10 mouse cellular contexts compared by ENCODE assay signal in the genomic region with DNA sequence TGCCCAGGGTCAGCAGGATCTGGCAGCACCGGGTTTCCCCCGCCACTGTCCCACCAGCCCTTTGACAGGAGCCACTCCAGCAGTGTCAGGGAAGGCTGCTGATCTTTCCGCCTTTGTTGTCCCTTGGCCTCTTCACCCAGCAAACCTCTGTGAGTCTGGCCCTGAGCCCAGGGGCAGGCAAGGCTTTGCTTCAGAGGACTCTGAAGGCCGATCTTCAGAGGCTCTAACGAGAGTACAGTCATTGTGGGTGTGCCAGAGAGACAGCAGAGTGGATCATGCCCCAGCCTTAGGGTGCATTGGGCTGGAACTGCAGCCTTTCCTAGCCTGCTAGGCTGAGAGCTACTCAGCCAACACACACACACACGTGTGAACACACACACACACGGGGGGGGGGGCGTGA.
A peak's percentile ranks its signal among the peaks of the same experiment; 100 is the strongest.
DNase-seq lines count a peak whose midpoint lies in the region; ATAC-seq lines count a peak whose summit lies in the region.
"Had no signal": no experiment of that assay in that cellular context is flagged by ENCODE, and none has a peak within 500 bp of the region (broad histone marks: within the 10 kb centered on the region; RNA-seq: fewer than 3 reads in every experiment).

No protein-coding gene starts in this region.

- no peaks in the 10 kb centered on the region for H3K9me3 ChIP-seq in kidney, embryonic 16.5 days (ENCODE audit: low read length)
- no peaks in the 10 kb centered on the region for H3K9me3 ChIP-seq in heart, embryonic 14.5 days (ENCODE audit: control insufficient read depth, low read length)

- H3K4me3 ChIP-seq in kidney, embryonic 16.5 days (ENCODE audit: low read length) = no peak overlapping the region
- H3K4me3 ChIP-seq in heart, embryonic 14.5 days (ENCODE audit: control insufficient read depth in 1 of 2, insufficient read depth in 1 of 2, low read depth in 1 of 2, low read length in 2 of 2) = no peak overlapping the region

- no peak for ATAC-seq in kidney, embryonic 16.5 days (ENCODE audit: low FRiP score, low TSS enrichment)
- no peak for ATAC-seq in heart, embryonic 14.5 days (ENCODE audit: insufficient number of reproducible peaks, insufficient read depth, low FRiP score, low read depth)

- no peak overlapping the region for H3K9ac ChIP-seq in kidney, embryonic 16.5 days (replicated peaks; ENCODE audit: low read length)
- 0 out of 2 replicates have a peak overlapping the region, but pooled peaks have one; percentile 3 for H3K9ac ChIP-seq in heart, embryonic 14.5 days (ENCODE audit: low read length)

- H3K27ac ChIP-seq in kidney, embryonic 16.5 days (ENCODE audit: low read length) = no peak overlapping the region
- peak overlapping the region in 1 of 2 experiments; percentile 1; a peak in 1 of 4 replicates for H3K27ac ChIP-seq in heart, embryonic 14.5 days (replicated peaks in 1 of 2; ENCODE audit: control insufficient read depth in 1 of 2, insufficient read depth in 1 of 2, low read depth in 2 of 2, low read length in 2 of 2)

- no peaks in the 10 kb centered on the region for H3K27me3 ChIP-seq in kidney, embryonic 16.5 days (ENCODE audit: insufficient read depth, low read length)
- no peaks in the 10 kb centered on the region for H3K27me3 ChIP-seq in heart, embryonic 14.5 days (ENCODE audit: control insufficient read depth, insufficient read depth, low read length)

- H3K36me3 ChIP-seq in kidney, embryonic 16.5 days (ENCODE audit: insufficient read depth, low read length) = no peaks in the 10 kb centered on the region
- H3K36me3 ChIP-seq in heart, embryonic 14.5 days (ENCODE audit: control insufficient read depth, insufficient read depth, low read length) = no peaks in the 10 kb centered on the region

- no peak overlapping the region for H3K4me2 ChIP-seq in kidney, embryonic 16.5 days (replicated peaks; ENCODE audit: low read depth, low read length)
- H3K4me2 ChIP-seq in heart, embryonic 14.5 days (ENCODE audit: low read length) = no peak overlapping the region

- peak; percentile 80 for DNase-seq in kidney, adult 11 months
- peak; percentile 44 to 58 for DNase-seq in adrenal gland, adult 18-20 months (ENCODE audit: low spot score in 2 of 2)
- peak; percentile 86 for DNase-seq in kidney, postnatal 14 days
- no peak for DNase-seq in T-cell, adult 2 months (ENCODE audit: low spot score)
- no peak for DNase-seq in urinary bladder, postnatal 25 days (ENCODE audit: low spot score)
- DNase-seq in spleen, postnatal 14 days (ENCODE audit: low spot score in 2 of 2) = no peak
- DNase-seq: right cerebral cortex, postnatal 25 days; thymus, postnatal 14 days had no signal

- peaks cover 45% of the 10 kb centered on the region for H3K4me1 ChIP-seq in kidney, embryonic 16.5 days (ENCODE audit: insufficient read depth, low read length)
- H3K4me1 ChIP-seq in heart, embryonic 14.5 days (ENCODE audit: control insufficient read depth in 2 of 2, insufficient read depth in 2 of 2, low read length in 2 of 2) = peaks cover 38 to 56% of the 10 kb centered on the region in 2 experiments

- WGBS in kidney, embryonic 16.5 days = 45% methylated on average over 7 of the region's 8 CpGs
- WGBS in heart, embryonic 14.5 days = 37% methylated on average over 7 of the region's 8 CpGs

Comparison
In these comparisons a context has a peak if more than half of its experiments do, and no peak if none do; other contexts are left out.
1. DNase-seq: peak in kidney, adult 11 months (single experiment), adrenal gland, adult 18-20 months (2 of 2) and kidney, postnatal 14 days (single experiment); none in T-cell, adult 2 months (single experiment), urinary bladder, postnatal 25 days (single experiment) and spleen, postnatal 14 days (0 of 2).